In genomic region chr13:48706385-48706951, GRCm38 (mm10) we compare ENCODE assay signal across 9 mouse cellular contexts. TPM values are rescaled to one million over a fixed set of nuclear protein-coding genes. Genes with fewer than 3 reads are reported as not detected.
DNase-seq lines count a peak whose midpoint lies in the region; ATAC-seq and TF ChIP-seq lines count a peak whose summit lies in the region.
"Had no signal": no experiment of that assay in that cellular context is flagged by ENCODE, and none has a peak within 500 bp of the region (broad histone marks: within the 10 kb centered on the region; RNA-seq: fewer than 3 reads in every experiment).

No protein-coding gene starts in this region.

- H3K27ac ChIP-seq in lung, embryonic 14.5 days (ENCODE audit: low read depth) = no peak overlapping the region
- no peak overlapping the region for H3K27ac ChIP-seq in forebrain, embryonic 12.5 days
- H3K27ac ChIP-seq in liver, embryonic 12.5 days = no peak overlapping the region
- no peak overlapping the region for H3K27ac ChIP-seq in stomach, embryonic 16.5 days (ENCODE audit: low read length)

- ATAC-seq in lung, embryonic 14.5 days (ENCODE audit: insufficient read depth) = peak; percentile 76
- peak; percentile 88 for ATAC-seq in forebrain, embryonic 12.5 days (ENCODE audit: low FRiP score)
- no peak for ATAC-seq in liver, embryonic 12.5 days
- ATAC-seq in stomach, embryonic 16.5 days (ENCODE audit: insufficient read depth, low FRiP score) = peak; percentile 70; the same call in 1 of the 2 replicates

- peak; percentile 52 for DNase-seq in lung, embryonic 14.5 days
- no peak for DNase-seq in lung, postnatal 25 days (ENCODE audit: low spot score)
- no peak for DNase-seq in right cerebral cortex, postnatal 36 days (ENCODE audit: low spot score in 2 of 2)
- no peak for DNase-seq in right cerebral cortex, postnatal 10 days (ENCODE audit: low spot score in 2 of 2)
- DNase-seq: gastrocnemius, postnatal 25 days; right cerebral cortex, adult 18-20 months had no signal

- no peaks in the 10 kb centered on the region for H3K27me3 ChIP-seq in lung, embryonic 14.5 days (ENCODE audit: insufficient read depth, low read length)
- H3K27me3 ChIP-seq in forebrain, embryonic 12.5 days = peaks cover 16% of the 10 kb centered on the region
- peaks cover 34% of the 10 kb centered on the region for H3K27me3 ChIP-seq in liver, embryonic 12.5 days (replicated peaks)
- H3K27me3 ChIP-seq in stomach, embryonic 16.5 days (ENCODE audit: control insufficient read depth, insufficient read depth, low read length) = no peaks in the 10 kb centered on the region

- 4% methylated on average over 21 of the region's 21 CpGs for WGBS in lung, embryonic 14.5 days
- WGBS in forebrain, embryonic 12.5 days = 1% methylated on average over 21 of the region's 21 CpGs
- 7% methylated on average over 14 of the region's 21 CpGs for WGBS in liver, embryonic 12.5 days (ENCODE audit: insufficient replicate concordance)
- WGBS in stomach, embryonic 16.5 days = 3% methylated on average over 21 of the region's 21 CpGs

- H3K36me3 ChIP-seq in lung, embryonic 14.5 days (ENCODE audit: insufficient read depth) = no peaks in the 10 kb centered on the region
- no peaks in the 10 kb centered on the region for H3K36me3 ChIP-seq in forebrain, embryonic 12.5 days (replicated peaks)
- H3K36me3 ChIP-seq in liver, embryonic 12.5 days = no peaks in the 10 kb centered on the region
- no peaks in the 10 kb centered on the region for H3K36me3 ChIP-seq in stomach, embryonic 16.5 days (ENCODE audit: control insufficient read depth, insufficient read depth, low read length)

- H3K4me3 ChIP-seq in lung, embryonic 14.5 days (ENCODE audit: low read depth, low read length) = peak overlapping the region; percentile 42
- peak overlapping the region; percentile 43 for H3K4me3 ChIP-seq in forebrain, embryonic 12.5 days (replicated peaks)
- peak overlapping the region; percentile 39 for H3K4me3 ChIP-seq in liver, embryonic 12.5 days
- H3K4me3 ChIP-seq in stomach, embryonic 16.5 days (replicated peaks; ENCODE audit: low read length) = peak overlapping the region; percentile 44

- H3K4me2 ChIP-seq in lung, embryonic 14.5 days = peak overlapping the region; percentile 63
- H3K4me2 ChIP-seq in forebrain, embryonic 12.5 days = peak overlapping the region; percentile 57
- peak overlapping the region; percentile 56 for H3K4me2 ChIP-seq in liver, embryonic 12.5 days
- peak overlapping the region; percentile 55 for H3K4me2 ChIP-seq in stomach, embryonic 16.5 days (ENCODE audit: low read depth, low read length)

- H3K4me1 ChIP-seq in lung, embryonic 14.5 days (ENCODE audit: insufficient read depth) = no peaks in the 10 kb centered on the region; the same call in 1 of the 2 replicates
- peaks cover 9% of the 10 kb centered on the region for H3K4me1 ChIP-seq in forebrain, embryonic 12.5 days
- 0 out of 2 replicates have a peak, but pooled peaks cover 3% of the 10 kb centered on the region for H3K4me1 ChIP-seq in liver, embryonic 12.5 days
- peaks cover 10% of the 10 kb centered on the region; the same call in 1 of the 2 replicates for H3K4me1 ChIP-seq in stomach, embryonic 16.5 days (ENCODE audit: control insufficient read depth, insufficient read depth, low read length)

- H3K9ac ChIP-seq in lung, embryonic 14.5 days = peak overlapping the region; percentile 44
- H3K9ac ChIP-seq in forebrain, embryonic 12.5 days = peak overlapping the region; percentile 54
- no peak overlapping the region for H3K9ac ChIP-seq in liver, embryonic 12.5 days
- H3K9ac ChIP-seq in stomach, embryonic 16.5 days (ENCODE audit: low read length) = peak overlapping the region; percentile 60

- no peak for TF ChIP-seq CTCF in lung, embryonic 14.5 days (IDR thresholded peaks at IDR 0.05; ENCODE audit: low read depth)

- no peaks in the 10 kb centered on the region for H3K9me3 ChIP-seq in lung, embryonic 14.5 days (ENCODE audit: low read depth, low read length)
- no peaks in the 10 kb centered on the region for H3K9me3 ChIP-seq in forebrain, embryonic 12.5 days
- no peaks in the 10 kb centered on the region for H3K9me3 ChIP-seq in liver, embryonic 12.5 days (replicated peaks)
- no peaks in the 10 kb centered on the region for H3K9me3 ChIP-seq in stomach, embryonic 16.5 days (replicated peaks; ENCODE audit: control insufficient read depth, low read length)

RNA-seq across cellular contexts. Expression of gene Barx1, which starts 43.7 kb away (rescaled TPM):
- 0.35 and 0.86 TPM in 2 replicates for polyA plus RNA-seq in lung, embryonic 14.5 days (2014; fragmentation: Nextera tagmentation; extraction: Ambion mirVana)
- 0.88 and 2.2 TPM in 2 replicates for polyA plus RNA-seq in forebrain, embryonic 12.5 days (2016; fragmentation: Nextera tagmentation; extraction: Ambion mirVana)
- 7.2 and 7.8 TPM in 2 replicates for polyA plus RNA-seq in liver, embryonic 12.5 days (2016; fragmentation: Nextera tagmentation; extraction: Ambion mirVana)
- polyA plus RNA-seq in stomach, embryonic 16.5 days (2015; fragmentation: Nextera tagmentation; extraction: Ambion mirVana) = 47.1 and 58.4 TPM in 2 replicates
